Mouse (Mus musculus): ENCODE results near the gene Rnf150. TPM values are rescaled to one million over a fixed set of nuclear protein-coding genes. Genes with fewer than 3 reads are reported as not detected.

Gene Rnf150
- polyA plus RNA-seq, 1 experiment = 2.0 TPM

GRCm38 (mm10) chr8:82943223-82944006, 80.3 kb downstream of the Rnf150 start:
- TF ChIP-seq TCF3 (IDR thresholded peaks at IDR 0.05; ENCODE audit: insufficient read length, low read depth) (no peak), POLR2AphosphoS2 (IDR thresholded peaks at IDR 0.05; ENCODE audit: insufficient read length, low read depth) (no peak), CEBPB (IDR thresholded peaks at IDR 0.05; ENCODE audit: insufficient read depth, poor library complexity, severe bottlenecking) (peak; percentile 43; the same call in 1 of the 2 replicates), REST (IDR thresholded peaks at IDR 0.05; ENCODE audit: insufficient read depth, insufficient read length) (no peak), SRF (IDR thresholded peaks at IDR 0.05; ENCODE audit: control insufficient read depth, insufficient read length, low read depth) (no peak), E2F4 (IDR thresholded peaks at IDR 0.05; ENCODE audit: insufficient read depth) (no peak), MAX (IDR thresholded peaks at IDR 0.05; ENCODE audit: low read depth) (no peak)
- Histone ChIP-seq H3ac (ENCODE audit: control insufficient read depth, insufficient read length) (no peak overlapping the region), H3K27me3 (ENCODE audit: control insufficient read depth, insufficient read depth, insufficient read length) (no peaks in the 10 kb centered on the region), H3K4me2 (ENCODE audit: low read depth) (peak overlapping the region; percentile 28), H3K4me3 (no peak overlapping the region), H3K36me3 (ENCODE audit: control insufficient read depth, insufficient read depth) (no peaks in the 10 kb centered on the region), H3K79me2 (ENCODE audit: control insufficient read depth, insufficient read depth) (no peaks in the 10 kb centered on the region)

DNA sequence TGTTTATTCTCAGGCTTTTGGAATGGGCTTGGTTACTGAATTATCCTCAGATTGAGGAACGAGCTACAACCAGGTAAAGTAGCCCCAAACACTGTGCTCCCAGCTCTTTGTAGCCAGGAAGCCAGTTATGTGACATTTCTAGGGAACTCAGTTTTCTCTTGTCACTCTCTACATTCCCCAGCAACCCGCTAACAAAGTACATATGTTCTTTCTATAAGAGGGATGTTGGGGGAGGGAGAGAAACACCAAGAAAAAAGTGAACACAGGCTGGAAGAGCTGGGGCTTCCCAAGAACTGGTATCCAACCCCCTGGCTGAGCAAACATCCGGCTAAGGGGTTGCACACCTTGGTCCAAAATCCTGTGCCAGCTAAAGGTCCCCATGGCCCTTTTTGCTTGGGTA, 82.7 kb downstream of the Rnf150 start:
- Histone ChIP-seq H3K4me3 (no peak overlapping the region), H3K27me3 (ENCODE audit: control insufficient read depth, insufficient read depth, insufficient read length) (no peaks in the 10 kb centered on the region), H3K36me3 (ENCODE audit: control insufficient read depth, insufficient read depth) (no peaks in the 10 kb centered on the region), H3ac (ENCODE audit: control insufficient read depth, insufficient read length) (no peak overlapping the region), H3K79me2 (ENCODE audit: control insufficient read depth, insufficient read depth) (no peaks in the 10 kb centered on the region), H3K4me2 (ENCODE audit: low read depth) (no peak overlapping the region)
- TF ChIP-seq POLR2AphosphoS2 (IDR thresholded peaks at IDR 0.05; ENCODE audit: insufficient read length, low read depth) (no peak), POLR2A (IDR thresholded peaks at IDR 0.05; ENCODE audit: insufficient read length, low read depth) (no peak), MAX (IDR thresholded peaks at IDR 0.05; ENCODE audit: low read depth) (no peak), TCF12 (IDR thresholded peaks at IDR 0.05; ENCODE audit: insufficient read depth, poor library complexity, severe bottlenecking) (no peak), MYOG (IDR thresholded peaks at IDR 0.05; ENCODE audit: control insufficient read depth in 1 of 3, insufficient read depth in 1 of 3, insufficient read length in 2 of 3, low read depth in 2 of 3) (no peak), REST (IDR thresholded peaks at IDR 0.05; ENCODE audit: insufficient read depth, insufficient read length) (no peak), CEBPB (IDR thresholded peaks at IDR 0.05; ENCODE audit: insufficient read depth, poor library complexity, severe bottlenecking) (no peak), E2F4 (IDR thresholded peaks at IDR 0.05; ENCODE audit: insufficient read depth) (no peak), MYOD1 (IDR thresholded peaks at IDR 0.05; ENCODE audit: control insufficient read depth in 1 of 3, insufficient read length in 2 of 3, low read depth in 2 of 3) (no peak), SRF (IDR thresholded peaks at IDR 0.05; ENCODE audit: control insufficient read depth, insufficient read length, low read depth) (no peak), USF1 (IDR thresholded peaks at IDR 0.05; ENCODE audit: low read depth) (no peak), TCF3 (IDR thresholded peaks at IDR 0.05; ENCODE audit: insufficient read length, low read depth) (no peak)

DNA sequence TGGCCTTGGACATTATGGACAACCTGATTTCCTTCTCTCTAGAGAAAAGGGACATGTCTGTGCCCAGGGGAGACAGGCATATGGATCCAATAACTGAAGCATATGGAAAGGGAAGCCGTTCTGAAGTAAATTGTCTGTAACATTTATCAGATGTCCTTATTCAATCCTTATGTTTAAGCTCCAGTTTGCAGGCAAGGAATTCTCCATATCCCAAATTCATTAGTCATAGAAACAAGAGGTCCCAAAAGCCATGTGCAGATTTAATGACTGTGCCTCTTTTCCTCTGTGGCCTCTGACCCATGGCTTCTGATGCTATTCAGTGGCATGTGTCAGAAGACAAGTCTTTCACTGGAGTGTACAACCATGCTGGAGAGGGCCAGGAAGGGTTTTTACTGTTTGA, 83.5 kb downstream of the Rnf150 start:
- Histone ChIP-seq H3K4me3 (no peak overlapping the region), H3K27me3 (ENCODE audit: control insufficient read depth, insufficient read depth, insufficient read length) (no peaks in the 10 kb centered on the region), H3ac (ENCODE audit: control insufficient read depth, insufficient read length) (no peak overlapping the region), H3K36me3 (ENCODE audit: control insufficient read depth, insufficient read depth) (no peaks in the 10 kb centered on the region), H3K79me2 (ENCODE audit: control insufficient read depth, insufficient read depth) (no peaks in the 10 kb centered on the region), H3K4me2 (ENCODE audit: low read depth) (no peak overlapping the region)
- TF ChIP-seq POLR2A (IDR thresholded peaks at IDR 0.05; ENCODE audit: insufficient read length, low read depth) = no peak

GRCm38 (mm10) chr8:82955162-82955754, 92.1 kb downstream of the Rnf150 start:
- H3ac ChIP-seq (ENCODE audit: control insufficient read depth, insufficient read length) = no peak overlapping the region
- H3K27me3 ChIP-seq (ENCODE audit: control insufficient read depth, insufficient read depth, insufficient read length) = no peaks in the 10 kb centered on the region
- H3K79me2 ChIP-seq (ENCODE audit: control insufficient read depth, insufficient read depth) = no peaks in the 10 kb centered on the region
- TF ChIP-seq REST (IDR thresholded peaks at IDR 0.05; ENCODE audit: insufficient read depth, insufficient read length) (no peak), TCF12 (IDR thresholded peaks at IDR 0.05; ENCODE audit: insufficient read depth, poor library complexity, severe bottlenecking) (no peak), MYOD1 (IDR thresholded peaks at IDR 0.05; ENCODE audit: control insufficient read depth in 1 of 3, insufficient read length in 2 of 3, low read depth in 2 of 3) (no peak), POLR2A (IDR thresholded peaks at IDR 0.05; ENCODE audit: insufficient read length, low read depth) (no peak), TCF3 (IDR thresholded peaks at IDR 0.05; ENCODE audit: insufficient read length, low read depth) (no peak), USF1 (IDR thresholded peaks at IDR 0.05; ENCODE audit: low read depth) (no peak), POLR2AphosphoS2 (IDR thresholded peaks at IDR 0.05; ENCODE audit: insufficient read length, low read depth) (no peak), MYOG (IDR thresholded peaks at IDR 0.05; ENCODE audit: control insufficient read depth in 1 of 3, insufficient read depth in 1 of 3, insufficient read length in 2 of 3, low read depth in 2 of 3) (no peak), CEBPB (IDR thresholded peaks at IDR 0.05; ENCODE audit: insufficient read depth, poor library complexity, severe bottlenecking) (no peak), MAX (IDR thresholded peaks at IDR 0.05; ENCODE audit: low read depth) (no peak), E2F4 (IDR thresholded peaks at IDR 0.05; ENCODE audit: insufficient read depth) (no peak), SRF (IDR thresholded peaks at IDR 0.05; ENCODE audit: control insufficient read depth, insufficient read length, low read depth) (no peak)
- H3K4me2 ChIP-seq (ENCODE audit: low read depth) = no peak overlapping the region
- no peaks in the 10 kb centered on the region for H3K36me3 ChIP-seq (ENCODE audit: control insufficient read depth, insufficient read depth)
- no peak overlapping the region for H3K4me3 ChIP-seq

- peak overlapping the region; percentile 46 for H3K4me2 ChIP-seq (ENCODE audit: low read depth)
- TF ChIP-seq MYOG (IDR thresholded peaks at IDR 0.05; ENCODE audit: control insufficient read depth in 1 of 3, insufficient read depth in 1 of 3, insufficient read length in 2 of 3, low read depth in 2 of 3) = no peak
- no peak for TF ChIP-seq MYOD1 (IDR thresholded peaks at IDR 0.05; ENCODE audit: control insufficient read depth in 1 of 3, insufficient read length in 2 of 3, low read depth in 2 of 3)
- TF ChIP-seq TCF3 (IDR thresholded peaks at IDR 0.05; ENCODE audit: insufficient read length, low read depth) = no peak
- no peak for TF ChIP-seq E2F4 (IDR thresholded peaks at IDR 0.05; ENCODE audit: insufficient read depth)
- TF ChIP-seq POLR2A (IDR thresholded peaks at IDR 0.05; ENCODE audit: insufficient read length, low read depth) = no peak
- TF ChIP-seq USF1 (IDR thresholded peaks at IDR 0.05; ENCODE audit: low read depth) = no peak
- TF ChIP-seq POLR2AphosphoS2 (IDR thresholded peaks at IDR 0.05; ENCODE audit: insufficient read length, low read depth) = no peak
- TF ChIP-seq CEBPB (IDR thresholded peaks at IDR 0.05; ENCODE audit: insufficient read depth, poor library complexity, severe bottlenecking) = no peak
- TF ChIP-seq TCF12 (IDR thresholded peaks at IDR 0.05; ENCODE audit: insufficient read depth, poor library complexity, severe bottlenecking) = no peak
- no peak for TF ChIP-seq REST (IDR thresholded peaks at IDR 0.05; ENCODE audit: insufficient read depth, insufficient read length)
- no peak for TF ChIP-seq SRF (IDR thresholded peaks at IDR 0.05; ENCODE audit: control insufficient read depth, insufficient read length, low read depth)
- no peak for TF ChIP-seq MAX (IDR thresholded peaks at IDR 0.05; ENCODE audit: low read depth)
- H3ac ChIP-seq (ENCODE audit: control insufficient read depth, insufficient read length) = no peak overlapping the region
- no peaks in the 10 kb centered on the region for H3K27me3 ChIP-seq (ENCODE audit: control insufficient read depth, insufficient read depth, insufficient read length)
- no peak overlapping the region for H3K4me3 ChIP-seq
- no peaks in the 10 kb centered on the region for H3K79me2 ChIP-seq (ENCODE audit: control insufficient read depth, insufficient read depth)
- H3K36me3 ChIP-seq (ENCODE audit: control insufficient read depth, insufficient read depth) = no peaks in the 10 kb centered on the region
Observed at GRCm38 (mm10) chr8:82959491-82959890, 96.3 kb downstream of the Rnf150 start.

Measured in myocyte (in vitro differentiated cells).